Mouse (Mus musculus) CH12.LX (cell line): ENCODE measurements at regions not wholly inside any gene's neighbourhood (a gene's known extent, or its start where the extent isn't known, plus 50 kb on each side); places are given as distances from the start of the nearest gene placed in this dataset.

ENCODE experiments used
- POLR2AphosphoS2 ChIP-seq: IDR thresholded peaks from 2 replicates; pipeline ENCODE4 v1.6.1; 2011; ENCODE audit warnings: low read depth, low read length, improper control_type of control experiment
- RAD21 ChIP-seq: IDR thresholded peaks from 2 replicates; pipeline ENCODE4 v1.6.1; 2011; ENCODE audit warnings: low read depth, mild to moderate bottlenecking, low read length, improper control_type of control experiment, moderate library complexity
- RCOR1 ChIP-seq: conservative IDR thresholded peaks from 2 replicates; pipeline ENCODE4 v1.6.1; 2012; ENCODE audit warnings: low read depth, mild to moderate bottlenecking, inconsistent platforms, low read length, improper control_type of control experiment
- TCF12 ChIP-seq: IDR thresholded peaks from 2 replicates; pipeline ENCODE4 v1.6.1; 2014; ENCODE audit warnings: low read depth, mild to moderate bottlenecking, inconsistent platforms, low read length, improper control_type of control experiment
- ZMIZ1 ChIP-seq: IDR thresholded peaks from 2 replicates; pipeline ENCODE4 v1.6.1; 2012; ENCODE audit warnings: low read depth, mild to moderate bottlenecking, inconsistent platforms, low read length, improper control_type of control experiment

GRCm38 (mm10) chr11:104059085-104059484 lies 73.6 kb upstream of the Crhr1 start:
- no peak for TF ChIP-seq TCF12
- no peak for TF ChIP-seq RAD21
- TF ChIP-seq POLR2AphosphoS2 = no peak
- no peak for TF ChIP-seq RCOR1
- no peak for TF ChIP-seq ZMIZ1
